Mouse (Mus musculus) testis, adult 2 months (tissue): ENCODE measurements around the gene Dnaja2.

Experiments
- CTCF ChIP-seq: fragments of 200-500 bp; IDR thresholded peaks from 2 replicates; pipeline ENCODE4 v1.5.1; 2012; ENCODE audit warnings: low read depth, mild to moderate bottlenecking, inconsistent platforms, low read length, moderate library complexity; ENCODE audit not compliant: control insufficient read depth, insufficient read depth, insufficient replicate concordance
- POLR2A ChIP-seq: fragments of 200-500 bp; IDR thresholded peaks from 2 replicates; pipeline ENCODE4 v1.6.1; 2012; ENCODE audit warnings: low read depth, mild to moderate bottlenecking, inconsistent platforms, low read length, moderate library complexity; ENCODE audit not compliant: control insufficient read depth

DNA sequence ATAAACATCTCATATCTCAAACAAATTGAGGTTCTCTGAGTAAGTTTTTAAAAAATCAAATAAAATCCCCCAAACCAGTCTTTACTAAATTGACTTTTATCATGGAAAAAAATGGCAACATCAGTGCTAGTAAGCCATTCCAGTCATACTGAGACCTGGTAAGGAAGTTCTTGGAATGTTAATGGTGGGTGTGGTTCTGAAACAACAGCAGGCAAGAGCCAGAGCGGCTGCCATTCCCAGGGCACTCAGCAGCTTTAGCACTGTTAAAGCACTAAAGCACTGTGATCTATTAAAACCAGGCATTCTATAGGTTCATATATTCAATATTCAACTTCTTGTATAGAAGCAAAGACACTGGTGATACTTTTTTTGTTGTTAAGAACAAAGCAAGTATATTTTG is 35.1 kb upstream of the Dnaja2 start:
- TF ChIP-seq POLR2A (no peak), CTCF (no peak)
